In the genomic region with DNA sequence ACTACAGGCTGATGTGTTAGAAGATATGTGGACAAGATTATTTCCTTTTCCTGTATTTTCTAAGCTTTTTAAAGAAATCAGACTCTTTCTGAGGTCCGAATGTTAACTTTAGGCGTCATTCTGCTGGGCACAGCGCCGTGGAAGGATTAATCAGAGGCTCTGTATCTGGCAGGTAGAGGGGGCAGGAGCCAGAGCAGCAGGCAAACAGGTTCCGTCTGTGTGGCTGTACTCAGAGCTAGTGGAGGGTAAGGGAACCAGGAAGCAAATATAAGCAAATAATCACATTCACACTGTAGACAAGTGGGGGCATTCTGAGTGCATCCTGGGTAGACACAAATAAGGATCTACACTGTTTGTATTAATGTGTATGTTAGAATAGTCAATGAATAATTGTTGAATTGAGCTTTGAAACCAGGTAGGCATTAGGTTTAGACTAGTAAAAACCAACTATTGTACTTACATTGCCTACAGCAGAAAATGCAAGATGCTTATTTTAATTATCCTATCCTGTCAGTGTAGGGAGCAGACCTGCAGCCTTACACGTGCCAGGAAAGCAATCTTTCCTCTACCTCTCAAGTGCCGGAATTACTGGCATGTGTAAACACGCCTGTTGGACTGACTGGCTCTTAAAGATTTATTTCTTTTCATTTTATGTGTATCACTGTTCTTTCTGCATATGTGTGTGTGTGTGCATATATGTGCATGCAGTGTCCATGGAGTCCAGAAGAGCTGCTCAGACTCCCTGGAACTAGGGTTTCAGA, we compare ENCODE assay signal across 14 mouse cellular contexts.
A peak's percentile ranks its signal among the peaks of the same experiment; 100 is the strongest.
DNase-seq lines count a peak whose midpoint lies in the region; ATAC-seq and TF ChIP-seq lines count a peak whose summit lies in the region.
"Had no signal": no experiment of that assay in that cellular context is flagged by ENCODE, and none has a peak within 500 bp of the region (broad histone marks: within the 10 kb centered on the region; RNA-seq: fewer than 3 reads in every experiment).

No protein-coding gene starts in this region.

- TF ChIP-seq CTCF in intestine, postnatal 0 days (IDR thresholded peaks at IDR 0.05; ENCODE audit: low read depth), result peak; percentile 35

- H3K9ac ChIP-seq in forebrain, embryonic 12.5 days, result no peak overlapping the region
- no peak overlapping the region for H3K9ac ChIP-seq in forebrain, embryonic 11.5 days (ENCODE audit: low read length)
- no peak overlapping the region for H3K9ac ChIP-seq in limb, embryonic 12.5 days (replicated peaks)
- H3K9ac ChIP-seq in ES-E14 (ENCODE audit: insufficient read depth, low read depth, low read length, poor library complexity, severe bottlenecking), result no peak overlapping the region
- no peak overlapping the region for H3K9ac ChIP-seq in intestine, postnatal 0 days (ENCODE audit: low read depth, low read length)
- no peak overlapping the region for H3K9ac ChIP-seq in hindbrain, embryonic 11.5 days (ENCODE audit: low read depth, low read length)
- H3K9ac ChIP-seq: hindbrain, embryonic 15.5 days had no signal

- in situ Hi-C loops in ES-E14 (cut with MboI; ENCODE audit: low sequenced_read_pairs in 2 of 2, unreplicated experiment in 2 of 2), result loop anchor here in 1 of 2 experiments (25.0 kb wide), 1 partner anchor 448 kb away; no protein-coding TSS in a partner anchor

- 0 out of 2 replicates have a peak overlapping the region, but pooled peaks have one; percentile 36 for H3K27ac ChIP-seq in forebrain, embryonic 12.5 days
- no peak overlapping the region for H3K27ac ChIP-seq in forebrain, embryonic 11.5 days (ENCODE audit: low read depth, low read length)
- H3K27ac ChIP-seq in limb, embryonic 12.5 days, result 0 out of 2 replicates have a peak overlapping the region, but pooled peaks have one; percentile 24
- H3K27ac ChIP-seq in limb, embryonic 10.5 days, result no peak overlapping the region
- peak overlapping the region; percentile 28; the same call in 1 of the 2 replicates for H3K27ac ChIP-seq in ES-E14 (ENCODE audit: insufficient read depth, low read depth, low read length, poor library complexity, severe bottlenecking)
- no peak overlapping the region for H3K27ac ChIP-seq in intestine, postnatal 0 days (ENCODE audit: low read depth, low read length)
- no peak overlapping the region for H3K27ac ChIP-seq in hindbrain, embryonic 11.5 days (ENCODE audit: low read depth, low read length)

- no peaks in the 10 kb centered on the region for H3K9me3 ChIP-seq in forebrain, embryonic 12.5 days
- H3K9me3 ChIP-seq in forebrain, embryonic 11.5 days (ENCODE audit: control insufficient read depth, low read length), result no peaks in the 10 kb centered on the region
- no peaks in the 10 kb centered on the region for H3K9me3 ChIP-seq in limb, embryonic 12.5 days
- H3K9me3 ChIP-seq in limb, embryonic 10.5 days (replicated peaks), result no peaks in the 10 kb centered on the region
- H3K9me3 ChIP-seq in ES-E14 (ENCODE audit: control insufficient read depth, insufficient read depth, low read depth, low read length), result no peaks in the 10 kb centered on the region
- H3K9me3 ChIP-seq in intestine, postnatal 0 days (ENCODE audit: control insufficient read depth), result no peaks in the 10 kb centered on the region
- no peaks in the 10 kb centered on the region for H3K9me3 ChIP-seq in hindbrain, embryonic 11.5 days (ENCODE audit: control insufficient read depth, low read length)
- H3K9me3 ChIP-seq: hindbrain, embryonic 15.5 days had no signal

- DNase-seq in forebrain, embryonic 11.5 days (ENCODE audit: low spot score), result no peak
- no peak for DNase-seq in limb, embryonic 10.5 days (ENCODE audit: low spot score)
- no peak for DNase-seq in ES-E14 (ENCODE audit: low read depth, low spot score)
- DNase-seq in hindbrain, embryonic 11.5 days (ENCODE audit: low spot score), result no peak
- DNase-seq in thymus, postnatal 0 days (ENCODE audit: low spot score), result no peak
- DNase-seq: kidney, adult 8-10 months; left cerebral cortex, postnatal 4 days; right cerebral cortex, adult 18-20 months; thymus, adult 2 months had no signal

- H3K27me3 ChIP-seq in forebrain, embryonic 12.5 days, result no peaks in the 10 kb centered on the region
- H3K27me3 ChIP-seq in forebrain, embryonic 11.5 days (ENCODE audit: control insufficient read depth, insufficient read depth, low read length), result no peaks in the 10 kb centered on the region
- no peaks in the 10 kb centered on the region for H3K27me3 ChIP-seq in limb, embryonic 12.5 days
- no peaks in the 10 kb centered on the region for H3K27me3 ChIP-seq in limb, embryonic 10.5 days (ENCODE audit: low read depth, poor library complexity, severe bottlenecking)
- no peaks in the 10 kb centered on the region for H3K27me3 ChIP-seq in intestine, postnatal 0 days (replicated peaks; ENCODE audit: control insufficient read depth, insufficient read depth, low read length)
- no peaks in the 10 kb centered on the region for H3K27me3 ChIP-seq in hindbrain, embryonic 11.5 days (ENCODE audit: control insufficient read depth, insufficient read depth, low read length)
- H3K27me3 ChIP-seq: hindbrain, embryonic 15.5 days had no signal

- H3K4me1 ChIP-seq in forebrain, embryonic 12.5 days, result peaks cover 55% of the 10 kb centered on the region
- peaks cover 12% of the 10 kb centered on the region; the same call in 1 of the 2 replicates for H3K4me1 ChIP-seq in forebrain, embryonic 11.5 days (replicated peaks; ENCODE audit: control insufficient read depth, insufficient read depth, low read length)
- H3K4me1 ChIP-seq in limb, embryonic 12.5 days (replicated peaks), result peaks cover 61% of the 10 kb centered on the region
- H3K4me1 ChIP-seq in limb, embryonic 10.5 days, result peaks cover 64% of the 10 kb centered on the region
- H3K4me1 ChIP-seq in ES-E14 (ENCODE audit: control insufficient read depth in 2 of 2, insufficient read depth in 2 of 2, low read length in 2 of 2, poor library complexity in 1 of 2), result peaks cover 8 to 14% of the 10 kb centered on the region in 2 experiments
- H3K4me1 ChIP-seq in intestine, postnatal 0 days (replicated peaks; ENCODE audit: control insufficient read depth, insufficient read depth, low read length), result peaks cover 15% of the 10 kb centered on the region; the same call in 1 of the 2 replicates
- H3K4me1 ChIP-seq in hindbrain, embryonic 11.5 days (replicated peaks; ENCODE audit: control insufficient read depth, insufficient read depth, low read length), result peaks cover 2% of the 10 kb centered on the region; the same call in 1 of the 2 replicates

- WGBS in forebrain, embryonic 12.5 days, result 49% methylated on average over 8 of the region's 8 CpGs
- 62% methylated on average over 8 of the region's 8 CpGs for WGBS in forebrain, embryonic 11.5 days
- 56% methylated on average over 8 of the region's 8 CpGs for WGBS in limb, embryonic 12.5 days
- WGBS in limb, embryonic 10.5 days, result 71% methylated on average over 8 of the region's 8 CpGs
- WGBS in intestine, postnatal 0 days, result 24% methylated on average over 8 of the region's 8 CpGs
- WGBS in hindbrain, embryonic 11.5 days, result 71% methylated on average over 8 of the region's 8 CpGs

- H3K4me3 ChIP-seq in forebrain, embryonic 12.5 days (replicated peaks), result no peak overlapping the region
- no peak overlapping the region for H3K4me3 ChIP-seq in forebrain, embryonic 11.5 days (ENCODE audit: low read depth, low read length)
- H3K4me3 ChIP-seq in limb, embryonic 12.5 days (replicated peaks), result no peak overlapping the region
- no peak overlapping the region for H3K4me3 ChIP-seq in limb, embryonic 10.5 days
- no peak overlapping the region for H3K4me3 ChIP-seq in ES-E14 (ENCODE audit: insufficient read depth in 1 of 2, low read depth in 1 of 2, low read length in 2 of 2, poor library complexity in 1 of 2, severe bottlenecking in 1 of 2)
- no peak overlapping the region for H3K4me3 ChIP-seq in intestine, postnatal 0 days (ENCODE audit: low read depth, low read length)
- no peak overlapping the region for H3K4me3 ChIP-seq in hindbrain, embryonic 11.5 days (ENCODE audit: low read depth, low read length)
- H3K4me3 ChIP-seq: erythroblast, embryonic 14.5 days; hindbrain, embryonic 15.5 days had no signal

- ATAC-seq in forebrain, embryonic 12.5 days (ENCODE audit: low FRiP score), result no peak
- no peak for ATAC-seq in forebrain, embryonic 11.5 days (replicated peaks; ENCODE audit: low FRiP score)
- ATAC-seq in limb, embryonic 12.5 days (ENCODE audit: insufficient number of reproducible peaks, insufficient read depth, low FRiP score, low TSS enrichment, low read depth), result no peak
- ATAC-seq in intestine, postnatal 0 days, result 0 out of 2 replicates have a peak, but pooled peaks have one; percentile 49
- ATAC-seq in hindbrain, embryonic 11.5 days (ENCODE audit: low FRiP score), result no peak

- no peaks in the 10 kb centered on the region; the same call in 1 of the 2 replicates for H3K36me3 ChIP-seq in forebrain, embryonic 12.5 days (replicated peaks)
- H3K36me3 ChIP-seq in forebrain, embryonic 11.5 days (ENCODE audit: control insufficient read depth, insufficient read depth, low read length), result no peaks in the 10 kb centered on the region
- peaks cover 6% of the 10 kb centered on the region; the same call in 1 of the 2 replicates for H3K36me3 ChIP-seq in limb, embryonic 12.5 days
- 0 out of 2 replicates have a peak, but pooled peaks cover 4% of the 10 kb centered on the region for H3K36me3 ChIP-seq in limb, embryonic 10.5 days
- H3K36me3 ChIP-seq in ES-E14 (ENCODE audit: control insufficient read depth, insufficient read depth, low read length, poor library complexity, severe bottlenecking), result peaks cover 4% of the 10 kb centered on the region; the same call in 1 of the 2 replicates
- H3K36me3 ChIP-seq in intestine, postnatal 0 days (ENCODE audit: control insufficient read depth, insufficient read depth), result no peaks in the 10 kb centered on the region
- H3K36me3 ChIP-seq in hindbrain, embryonic 11.5 days (ENCODE audit: control insufficient read depth, insufficient read depth, low read length), result no peaks in the 10 kb centered on the region
- H3K36me3 ChIP-seq: hindbrain, embryonic 15.5 days had no signal

- no peak overlapping the region for H3K4me2 ChIP-seq in forebrain, embryonic 12.5 days
- H3K4me2 ChIP-seq in forebrain, embryonic 11.5 days (ENCODE audit: low read depth, low read length, severe bottlenecking), result no peak overlapping the region
- H3K4me2 ChIP-seq in limb, embryonic 12.5 days, result no peak overlapping the region
- no peak overlapping the region for H3K4me2 ChIP-seq in intestine, postnatal 0 days (replicated peaks; ENCODE audit: low read depth)
- no peak overlapping the region for H3K4me2 ChIP-seq in hindbrain, embryonic 11.5 days (replicated peaks; ENCODE audit: low read depth, low read length)
- H3K4me2 ChIP-seq: hindbrain, embryonic 15.5 days had no signal

TF ChIP-seq in ES-E14, 5 proteins besides CTCF, POLR2A, EP300 and RAD21:
- no peak for TF ChIP-seq HCFC1 (IDR thresholded peaks at IDR 0.05; ENCODE audit: borderline replicate concordance, insufficient read depth, low read length)
- no peak for TF ChIP-seq ZC3H11A (IDR thresholded peaks at IDR 0.05; ENCODE audit: borderline replicate concordance, low read depth, low read length)
- no peak for TF ChIP-seq MAFK (IDR thresholded peaks at IDR 0.05; ENCODE audit: insufficient read depth, low read depth, low read length)

Comparison
In these comparisons a context has a peak if more than half of its experiments do, and no peak if none do; other contexts are left out.
1. H3K27ac ChIP-seq: peak in forebrain, embryonic 12.5 days (single experiment), limb, embryonic 12.5 days (single experiment) and ES-E14 (single experiment); none in forebrain, embryonic 11.5 days (single experiment), limb, embryonic 10.5 days (single experiment), intestine, postnatal 0 days (single experiment) and hindbrain, embryonic 11.5 days (single experiment).